Mouse (Mus musculus) brain, embryonic 14.5 days (tissue): Measurements from ENCODE around the gene Card19. TPM values are rescaled to one million over a fixed set of nuclear protein-coding genes. Genes with fewer than 3 reads are reported as not detected.
A peak's percentile ranks its signal among the peaks of the same experiment; 100 is the strongest.

Source experiments
- DNase-seq: peaks from one replicate; pipeline ENCODE4 v3.0.0-alpha.2; 2011; ENCODE audit warnings: low read depth
- CTCF ChIP-seq: fragments of 200-500 bp; IDR thresholded peaks from 2 replicates; pipeline ENCODE4 v1.5.1; 2012; ENCODE audit warnings: inconsistent platforms, mild to moderate bottlenecking, moderate library complexity, borderline replicate concordance; ENCODE audit not compliant: insufficient read depth, insufficient read length; ENCODE audit errors: extremely low read depth
- POLR2A ChIP-seq: fragments of 200-500 bp; IDR thresholded peaks from 2 replicates; pipeline ENCODE4 v1.6.1; 2012; ENCODE audit warnings: mild to moderate bottlenecking, inconsistent platforms, borderline replicate concordance; ENCODE audit not compliant: poor library complexity, insufficient read depth, insufficient read length, severe bottlenecking; ENCODE audit errors: extremely low read depth
- polyA plus RNA-seq: library from polyadenylated mRNA; depleted of rRNA; stranded (reverse); fragments of >200 nt; gene quantifications from 2 replicates; pipeline ENCODE4 v1.2.3, GENCODE M21; 2012

The Card19 gene
- polyA plus RNA-seq, 1 experiment, result 26.2 TPM

- no peak for TF ChIP-seq CTCF
- TF ChIP-seq POLR2A, result no peak
- no peak for DNase-seq
These were observed 13.3 kb downstream of the Card19 start for GRCm38 (mm10) chr13:49202556-49202955.

DNA sequence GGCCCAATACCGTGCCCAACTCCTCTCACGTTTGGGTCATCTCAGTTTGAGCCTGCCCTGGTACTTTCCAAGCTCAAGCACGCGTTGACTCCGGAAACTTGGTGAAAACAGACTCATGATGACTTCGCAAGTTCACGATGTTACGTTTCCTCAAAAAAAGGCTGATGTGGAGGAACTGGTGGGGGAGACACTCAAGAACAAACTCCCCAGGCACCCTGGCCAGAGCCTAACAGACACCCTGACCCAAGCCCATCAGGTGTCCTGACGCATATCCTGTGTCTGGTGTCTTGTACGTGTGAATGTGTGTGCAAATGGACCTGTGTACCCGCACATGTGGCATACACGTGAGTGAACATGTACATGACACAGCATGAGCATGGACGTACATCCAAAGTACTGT lies 15.1 kb downstream of the Card19 start:
- TF ChIP-seq CTCF (no peak), POLR2A (no peak)

GRCm38 (mm10) chr13:49199891-49200290 lies 15.9 kb downstream of the Card19 start:
- TF ChIP-seq POLR2A (no peak), CTCF (no peak)

More for the DNA sequence above, 15.1 kb downstream of the Card19 start:
- DNase-seq, result no peak

GRCm38 (mm10) chr13:49198734-49199133 lies 17.1 kb downstream of the Card19 start:
- no peak for DNase-seq
- TF ChIP-seq POLR2A, result no peak

More at GRCm38 (mm10) chr13:49199891-49200290, 15.9 kb downstream of the Card19 start:
- no peak for DNase-seq

DNA sequence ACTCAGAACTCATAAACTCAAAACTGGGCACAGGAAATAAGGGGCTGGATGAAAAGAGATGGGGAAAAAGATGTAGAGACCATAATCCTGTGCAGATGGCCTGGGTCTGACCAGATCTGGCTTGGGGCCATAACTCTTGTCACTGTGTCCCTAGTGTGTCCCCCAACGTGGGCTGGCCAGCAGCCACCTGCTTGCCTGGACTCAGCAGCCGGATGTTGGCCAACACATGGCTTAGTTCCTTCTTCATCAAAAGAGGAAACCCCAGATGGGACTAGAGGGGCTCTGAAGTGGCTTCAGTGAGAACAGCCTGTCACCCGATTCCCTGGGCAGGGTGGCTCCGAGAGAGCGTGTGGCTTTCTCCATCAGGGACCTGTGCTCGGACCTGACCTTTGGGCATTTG lies 19.1 kb downstream of the Card19 start:
- TF ChIP-seq CTCF, result no peak
- TF ChIP-seq POLR2A, result no peak
- DNase-seq, result peak; percentile 33

GRCm38 (mm10) chr13:49196211-49196610 lies 19.6 kb downstream of the Card19 start:
- TF ChIP-seq POLR2A (no peak), CTCF (no peak)
- no peak for DNase-seq

DNA sequence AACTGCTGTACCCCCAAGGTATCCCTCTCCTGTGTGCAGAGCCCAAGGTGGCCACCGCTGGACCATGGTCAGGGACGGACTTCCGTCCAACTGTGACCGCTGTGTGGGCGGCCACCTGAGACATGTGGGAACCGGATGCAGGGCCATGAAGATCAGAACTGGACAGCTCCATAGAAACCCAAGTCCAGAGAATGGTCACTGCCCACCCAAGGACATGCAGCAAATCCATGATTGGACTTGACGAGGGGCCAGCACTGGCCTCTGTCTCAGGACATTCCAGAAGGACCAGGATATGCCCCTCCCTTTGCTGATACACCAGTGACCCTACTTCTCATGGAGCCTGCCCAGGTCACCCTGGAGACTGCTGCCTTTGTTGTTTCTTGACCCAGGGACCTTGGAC lies 20.2 kb downstream of the Card19 start:
- no peak for DNase-seq

GRCm38 (mm10) chr13:49194811-49195210 lies 21.0 kb downstream of the Card19 start:
- no peak for DNase-seq
- TF ChIP-seq CTCF (no peak), POLR2A (no peak)

More for the DNA sequence above, 20.2 kb downstream of the Card19 start:
- TF ChIP-seq POLR2A, result no peak
- TF ChIP-seq CTCF, result no peak

DNA sequence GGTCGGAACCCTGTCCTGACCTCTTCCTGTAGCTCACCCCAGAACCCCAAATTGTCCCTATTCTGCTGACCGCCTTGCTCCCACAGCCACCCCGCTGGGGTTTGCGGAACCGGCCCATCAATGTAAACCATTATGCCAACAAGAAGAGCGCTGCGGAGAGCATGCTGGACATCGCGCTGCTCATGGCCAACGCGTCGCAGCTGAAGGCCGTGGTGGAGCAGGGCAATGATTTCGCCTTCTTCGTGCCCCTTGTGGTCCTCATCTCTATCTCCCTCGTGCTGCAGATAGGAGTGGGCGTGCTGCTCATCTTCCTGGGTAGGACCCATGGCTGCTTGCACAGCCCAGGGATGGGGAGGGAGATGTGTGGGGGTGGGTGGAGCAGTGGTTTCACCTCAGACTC lies 22.2 kb downstream of the Card19 start:
- no peak for TF ChIP-seq POLR2A
- no peak for TF ChIP-seq CTCF
- DNase-seq, result no peak

- peak; percentile 40 for DNase-seq
- TF ChIP-seq CTCF, result no peak
These were observed 23.5 kb downstream of the Card19 start for GRCm38 (mm10) chr13:49192156-49192855.

DNA sequence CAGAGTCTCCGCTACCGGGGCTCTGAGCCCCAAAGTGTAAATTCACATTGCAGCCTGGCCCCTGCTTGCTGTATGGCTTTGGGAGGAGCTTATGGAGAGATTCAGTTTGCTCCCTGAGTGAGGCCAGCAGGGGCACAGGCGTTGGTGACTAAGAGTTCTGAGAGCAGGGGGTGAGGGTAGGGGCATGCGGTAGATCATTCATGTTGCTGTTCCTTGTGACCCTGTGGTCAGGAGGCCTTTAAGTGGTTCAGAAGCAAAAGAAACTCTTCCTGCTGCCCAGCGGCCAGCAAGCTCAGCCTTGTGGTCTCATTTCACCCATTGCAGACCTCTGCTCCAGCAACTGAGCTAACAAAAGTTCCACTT lies 24.2 kb downstream of the Card19 start:
- no peak for TF ChIP-seq POLR2A
- TF ChIP-seq CTCF, result no peak
- DNase-seq, result no peak

DNA sequence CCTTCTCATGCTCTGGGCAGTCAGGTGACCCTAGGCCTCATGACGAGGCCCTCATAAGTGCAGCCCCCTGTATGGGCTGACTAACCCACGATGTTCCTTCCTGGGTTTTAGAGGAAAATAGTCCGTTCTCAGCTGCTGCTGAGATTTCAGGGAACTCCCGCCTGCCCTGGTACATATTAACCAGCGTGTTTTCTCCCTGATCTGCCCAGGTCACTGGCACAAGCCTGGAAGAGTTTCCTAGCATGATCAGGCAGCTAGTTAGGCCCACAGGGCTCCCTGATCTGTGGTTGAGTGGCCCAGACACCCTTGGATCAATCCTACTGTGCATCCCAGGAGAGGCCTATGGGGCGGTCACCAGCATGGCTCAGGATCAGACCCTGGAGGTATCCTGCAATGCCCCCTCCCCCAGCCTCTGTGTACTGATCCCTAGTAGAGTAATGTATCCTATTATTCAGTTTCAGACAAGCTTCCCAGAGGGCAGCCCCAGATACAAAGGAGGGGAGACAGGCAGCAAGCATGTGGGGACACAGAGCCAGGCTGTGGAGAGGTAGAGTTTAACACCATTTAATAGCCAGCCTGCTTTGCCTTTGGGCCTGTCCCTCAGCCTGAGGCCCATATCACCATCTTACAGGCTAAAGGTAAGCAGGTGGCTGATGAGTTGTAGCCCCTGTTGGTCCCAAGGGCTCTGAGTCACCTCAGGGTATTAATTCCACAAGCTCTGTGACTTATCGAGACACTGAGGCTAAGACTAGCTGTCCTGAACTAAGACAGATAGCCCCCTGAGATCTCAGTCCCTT lies 24.8 kb downstream of the Card19 start:
- TF ChIP-seq CTCF, result no peak
- no peak for TF ChIP-seq POLR2A
- DNase-seq, result no peak
